Mouse (Mus musculus) MEL (cell line): ENCODE measurements around the gene Slc3a2. TPM values are rescaled to one million over a fixed set of nuclear protein-coding genes. Genes with fewer than 3 reads are reported as not detected.

Experiments used
- DNase-seq: peaks from one replicate; pipeline ENCODE4 v3.0.0; 2011; ENCODE audit warnings: low read depth, low spot score
- H3K27ac ChIP-seq: 2 replicates; pipeline ENCODE4 v1.5.1; 2012; ENCODE audit warnings: low read depth, mild to moderate bottlenecking, control low read depth, low read length, moderate library complexity; ENCODE audit not compliant: control insufficient read depth
- H3K27me3 ChIP-seq, 2 experiments: fragments of 150-350 bp in 1 of 2; sonication (generic) in 1 of 2; 2 replicates each; pipeline ENCODE4 v1.6.1; 2012; ENCODE audit warnings: low read length in 2 of 2, mild to moderate bottlenecking in 2 of 2, improper control_type of control experiment in 1 of 2, moderate library complexity in 1 of 2; ENCODE audit not compliant: insufficient read depth in 2 of 2, control insufficient read depth in 1 of 2
- H3K36me3 ChIP-seq, 2 experiments: 2 replicates each; pipeline ENCODE4 v1.6.1; 2012 to 2014; ENCODE audit warnings: low read length in 2 of 2, improper control_type of control experiment in 1 of 2, inconsistent platforms in 1 of 2, mild to moderate bottlenecking in 1 of 2; ENCODE audit not compliant: insufficient read depth in 2 of 2, control insufficient read depth in 1 of 2
- H3K4me1 ChIP-seq, 2 experiments: fragments of 150-350 bp in 1 of 2; sonication (generic) in 1 of 2; 2 replicates each; pipeline ENCODE4 v1.6.1; 2012; ENCODE audit warnings: low read length in 2 of 2, improper control_type of control experiment in 1 of 2, mild to moderate bottlenecking in 1 of 2; ENCODE audit not compliant: insufficient read depth in 2 of 2, control insufficient read depth in 1 of 2
- H3K4me3 ChIP-seq, 2 experiments: fragments of 150-350 bp in 1 of 2; sonication (generic) in 1 of 2; 2 replicates each; pipeline ENCODE4 v1.5.1; 2012; ENCODE audit warnings: low read depth in 2 of 2, low read length in 2 of 2, mild to moderate bottlenecking in 2 of 2, moderate library complexity in 2 of 2, control low read depth in 1 of 2, improper control_type of control experiment in 1 of 2; ENCODE audit not compliant: control insufficient read depth in 1 of 2, insufficient read depth in 1 of 2
- H3K79me2 ChIP-seq: 2 replicates; pipeline ENCODE4 v1.6.1; 2012; ENCODE audit warnings: mild to moderate bottlenecking, low read length, moderate library complexity; ENCODE audit not compliant: control insufficient read depth, poor library complexity, insufficient read depth
- H3K9ac ChIP-seq: 2 replicates; pipeline ENCODE4 v1.6.1; 2012; ENCODE audit warnings: low read depth, mild to moderate bottlenecking, control low read depth, low read length, moderate library complexity; ENCODE audit not compliant: control insufficient read depth, poor library complexity, severe bottlenecking
- H3K9me3 ChIP-seq: fragments of 150-350 bp; sonication (generic); replicated peaks from 2 replicates; pipeline ENCODE4 v1.6.1; 2012; ENCODE audit warnings: mild to moderate bottlenecking, low read length, improper control_type of control experiment, moderate library complexity; ENCODE audit not compliant: insufficient read depth
- BHLHE40 ChIP-seq: IDR thresholded peaks from 2 replicates; pipeline ENCODE4 v1.6.1; 2012; ENCODE audit warnings: low read depth, mild to moderate bottlenecking, inconsistent platforms, low read length, improper control_type of control experiment, borderline replicate concordance
- CHD1 ChIP-seq: IDR thresholded peaks from 2 replicates; pipeline ENCODE4 v1.6.1; 2012; ENCODE audit warnings: low read depth, mild to moderate bottlenecking, inconsistent platforms, low read length, improper control_type of control experiment
- CHD2 ChIP-seq: IDR thresholded peaks from 2 replicates; pipeline ENCODE4 v1.6.1; 2011; ENCODE audit warnings: low read length, improper control_type of control experiment
- CTCF ChIP-seq, 3 experiments: IDR thresholded peaks in 2 of 3; conservative IDR thresholded peaks in 1 of 3; 2 replicates each; pipeline ENCODE4 v1.5.1; 2011 to 2012; ENCODE audit warnings: low read length in 3 of 3, low read depth in 2 of 3, mild to moderate bottlenecking in 2 of 3, improper control_type of control experiment in 1 of 3, inconsistent platforms in 1 of 3, mixed read lengths in 1 of 3, moderate library complexity in 1 of 3; ENCODE audit not compliant: control insufficient read depth in 1 of 3, insufficient read depth in 1 of 3, poor library complexity in 1 of 3, severe bottlenecking in 1 of 3
- E2F4 ChIP-seq: IDR thresholded peaks from 2 replicates; pipeline ENCODE4 v1.6.1; 2011; ENCODE audit warnings: low read depth, low read length, improper control_type of control experiment, borderline replicate concordance
- ELF1 ChIP-seq: IDR thresholded peaks from 2 replicates; pipeline ENCODE4 v1.6.1; 2014; ENCODE audit warnings: low read depth, mild to moderate bottlenecking, inconsistent platforms, low read length, improper control_type of control experiment, moderate library complexity
- ETS1 ChIP-seq: IDR thresholded peaks from 2 replicates; pipeline ENCODE4 v1.6.1; 2012; ENCODE audit warnings: low read depth, mild to moderate bottlenecking, inconsistent platforms, low read length, improper control_type of control experiment, moderate library complexity
- GATA1 ChIP-seq: IDR thresholded peaks from 2 replicates; pipeline ENCODE4 v1.6.1; 2011; ENCODE audit warnings: low read depth, low read length, improper control_type of control experiment
- HCFC1 ChIP-seq: IDR thresholded peaks from 2 replicates; pipeline ENCODE4 v1.6.1; 2012; ENCODE audit warnings: low read depth, mild to moderate bottlenecking, inconsistent platforms, low read length, improper control_type of control experiment, moderate library complexity
- JUND ChIP-seq: IDR thresholded peaks from 2 replicates; pipeline ENCODE4 v1.6.1; 2011; ENCODE audit warnings: low read depth, mild to moderate bottlenecking, improper control_type of control experiment, low read length
- KAT2A ChIP-seq: conservative IDR thresholded peaks from 2 replicates; pipeline ENCODE4 v1.6.1; 2012; ENCODE audit warnings: low read depth, low read length, improper control_type of control experiment, inconsistent platforms
- MAFK ChIP-seq: IDR thresholded peaks from 2 replicates; pipeline ENCODE4 v1.6.1; 2011; ENCODE audit warnings: low read depth, mild to moderate bottlenecking, low read length, improper control_type of control experiment, borderline replicate concordance
- MAX ChIP-seq: IDR thresholded peaks from 2 replicates; pipeline ENCODE4 v1.6.1; 2011; ENCODE audit warnings: low read length, improper control_type of control experiment
- MEF2A ChIP-seq: IDR thresholded peaks from 2 replicates; pipeline ENCODE4 v1.6.1; 2014; ENCODE audit warnings: low read depth, mild to moderate bottlenecking, inconsistent platforms, low read length, improper control_type of control experiment; ENCODE audit not compliant: poor library complexity, insufficient replicate concordance, severe bottlenecking; ENCODE audit errors: extremely low read depth
- MYB ChIP-seq: IDR thresholded peaks from 2 replicates; pipeline ENCODE4 v1.6.1; 2011; ENCODE audit warnings: mild to moderate bottlenecking, low read depth, low read length, improper control_type of control experiment
- NELFE ChIP-seq: IDR thresholded peaks from 2 replicates; pipeline ENCODE4 v1.6.1; 2011; ENCODE audit warnings: low read depth, low read length, improper control_type of control experiment
- NRF1 ChIP-seq: IDR thresholded peaks from 2 replicates; pipeline ENCODE4 v1.6.1; 2014; ENCODE audit warnings: low read depth, mild to moderate bottlenecking, inconsistent platforms, low read length, improper control_type of control experiment, moderate library complexity; ENCODE audit not compliant: poor library complexity, insufficient read depth, severe bottlenecking
- POLR2AphosphoS2 ChIP-seq: IDR thresholded peaks from 2 replicates; pipeline ENCODE4 v1.6.1; 2011; ENCODE audit warnings: low read length, improper control_type of control experiment
- POLR2AphosphoS5 ChIP-seq: IDR thresholded peaks from 2 replicates; pipeline ENCODE4 v1.6.1; 2012; ENCODE audit warnings: low read depth, borderline replicate concordance, mild to moderate bottlenecking, inconsistent platforms, low read length, moderate library complexity, mixed read lengths
- RCOR1 ChIP-seq: IDR thresholded peaks from 2 replicates; pipeline ENCODE4 v1.6.1; 2012; ENCODE audit warnings: low read depth, mild to moderate bottlenecking, inconsistent platforms, low read length, improper control_type of control experiment
- SIN3A ChIP-seq: IDR thresholded peaks from 2 replicates; pipeline ENCODE4 v1.6.1; 2012; ENCODE audit warnings: low read length, improper control_type of control experiment, inconsistent platforms
- SMC3 ChIP-seq: IDR thresholded peaks from 2 replicates; pipeline ENCODE4 v1.6.1; 2011; ENCODE audit warnings: low read depth, low read length, improper control_type of control experiment
- TAL1 ChIP-seq: IDR thresholded peaks from 2 replicates; pipeline ENCODE4 v1.6.1; 2012; ENCODE audit warnings: mild to moderate bottlenecking, inconsistent platforms, low read length, moderate library complexity, mixed read lengths
- TBP ChIP-seq: IDR thresholded peaks from 2 replicates; pipeline ENCODE4 v1.8.0; 2011; ENCODE audit warnings: low read depth, low read length, improper control_type of control experiment
- TCF12 ChIP-seq: IDR thresholded peaks from 2 replicates; pipeline ENCODE4 v1.6.1; 2014; ENCODE audit warnings: low read depth, mild to moderate bottlenecking, inconsistent platforms, low read length, improper control_type of control experiment, moderate library complexity
- UBTF ChIP-seq: IDR thresholded peaks from 2 replicates; pipeline ENCODE4 v1.6.1; 2012; ENCODE audit warnings: low read depth, mild to moderate bottlenecking, inconsistent platforms, low read length, improper control_type of control experiment, moderate library complexity, borderline replicate concordance; ENCODE audit not compliant: insufficient read depth
- USF1 ChIP-seq: IDR thresholded peaks from 2 replicates; pipeline ENCODE4 v1.6.1; 2014; ENCODE audit warnings: low read depth, mild to moderate bottlenecking, inconsistent platforms, low read length, improper control_type of control experiment, moderate library complexity
- USF2 ChIP-seq, 2 experiments: IDR thresholded peaks; 2 replicates each; pipeline ENCODE4 v1.6.1; 2011 to 2012; ENCODE audit warnings: improper control_type of control experiment in 2 of 2, low read length in 2 of 2, borderline replicate concordance in 1 of 2, inconsistent platforms in 1 of 2, low read depth in 1 of 2, mild to moderate bottlenecking in 1 of 2; ENCODE audit not compliant: insufficient read depth in 1 of 2
- ZKSCAN1 ChIP-seq: IDR thresholded peaks from 2 replicates; pipeline ENCODE4 v1.6.1; 2012; ENCODE audit warnings: low read depth, mild to moderate bottlenecking, inconsistent platforms, low read length, improper control_type of control experiment, moderate library complexity
- ZMIZ1 ChIP-seq: IDR thresholded peaks from 2 replicates; pipeline ENCODE4 v1.6.1; 2012; ENCODE audit warnings: low read depth, mild to moderate bottlenecking, inconsistent platforms, low read length, improper control_type of control experiment, moderate library complexity
- polyA plus RNA-seq, 2 experiments: library from polyadenylated mRNA; stranded (reverse) in 1 of 2; unstranded in 1 of 2; fragments of >175 nt in 1 of 2; fragments of >200 nt in 1 of 2; gene quantifications; 2 replicates each; pipeline versions ENCODE4 v1.2.1 to v1.2.4; 2012; ENCODE audit warnings: low replicate concordance in 2 of 2, low read depth in 1 of 2; ENCODE audit not compliant: insufficient read length in 2 of 2, insufficient read depth in 1 of 2, missing spikeins in 1 of 2
- total RNA-seq: library from RNA; depleted of rRNA; stranded (reverse); fragments of 300-350 nt; gene quantifications from 2 replicates; pipeline ENCODE4 v1.2.3, GENCODE M21; 2012

The Slc3a2 gene
- total and polyA plus RNA-seq, 3 experiments: 164 to 670 (median 428) TPM

DNA sequence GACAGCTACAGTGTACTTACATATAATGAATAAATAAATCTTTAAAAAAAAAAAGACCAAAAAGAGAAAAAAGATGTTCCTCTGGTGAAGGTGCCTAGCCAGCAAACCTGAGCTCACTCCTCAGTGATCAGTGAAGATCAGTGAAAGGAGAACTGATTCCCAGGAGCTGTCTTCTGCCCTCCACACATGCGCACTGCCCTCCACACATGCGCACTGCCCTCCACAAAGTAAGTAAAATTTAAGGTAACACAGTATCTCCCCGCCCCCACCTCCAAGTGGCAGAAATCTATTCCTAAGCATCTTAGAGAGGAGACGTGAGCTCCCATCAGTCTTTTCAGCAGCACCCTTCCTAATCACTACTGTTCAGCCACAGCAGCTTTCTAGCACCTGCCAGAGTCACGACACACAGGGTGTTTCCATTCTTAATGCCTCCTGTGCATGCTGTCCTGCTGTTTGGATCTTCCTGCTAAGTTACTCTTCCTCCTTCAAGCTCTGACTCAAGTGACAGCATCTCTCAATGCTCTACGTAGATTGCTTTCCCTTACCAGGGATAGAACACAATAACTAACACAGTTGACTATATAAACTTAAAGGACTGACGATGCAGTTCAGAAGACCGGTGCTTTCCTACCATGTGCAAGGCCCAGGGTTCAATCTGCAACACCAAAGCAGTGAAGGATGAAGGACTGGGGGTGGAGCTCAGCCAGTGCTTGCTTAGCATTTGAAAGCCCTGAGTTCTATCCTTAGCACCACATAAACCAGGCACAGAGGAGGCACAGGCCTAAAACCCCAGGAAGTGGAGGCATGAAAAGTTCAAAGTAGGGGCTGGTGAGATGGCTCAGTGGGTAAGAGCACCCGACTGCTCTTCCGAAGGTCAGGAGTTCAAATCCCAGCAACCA, 7.1 kb downstream of the Slc3a2 start (continued):
- TF ChIP-seq POLR2AphosphoS5: no peak
- TF ChIP-seq HCFC1: peak; percentile 44; the same call in 1 of the 2 replicates
- TF ChIP-seq MAFK: no peak
- TF ChIP-seq KAT2A: no peak
- no peak for TF ChIP-seq POLR2AphosphoS2
- TF ChIP-seq SIN3A: peak; percentile 42; the same call in 1 of the 2 replicates
- peak; percentile 61 for TF ChIP-seq MAX
- TF ChIP-seq MEF2A: no peak
- no peak for TF ChIP-seq ETS1
- TF ChIP-seq ZMIZ1: no peak
- TF ChIP-seq RCOR1: no peak
- no peak for TF ChIP-seq GATA1
- TF ChIP-seq CHD2: no peak

DNA sequence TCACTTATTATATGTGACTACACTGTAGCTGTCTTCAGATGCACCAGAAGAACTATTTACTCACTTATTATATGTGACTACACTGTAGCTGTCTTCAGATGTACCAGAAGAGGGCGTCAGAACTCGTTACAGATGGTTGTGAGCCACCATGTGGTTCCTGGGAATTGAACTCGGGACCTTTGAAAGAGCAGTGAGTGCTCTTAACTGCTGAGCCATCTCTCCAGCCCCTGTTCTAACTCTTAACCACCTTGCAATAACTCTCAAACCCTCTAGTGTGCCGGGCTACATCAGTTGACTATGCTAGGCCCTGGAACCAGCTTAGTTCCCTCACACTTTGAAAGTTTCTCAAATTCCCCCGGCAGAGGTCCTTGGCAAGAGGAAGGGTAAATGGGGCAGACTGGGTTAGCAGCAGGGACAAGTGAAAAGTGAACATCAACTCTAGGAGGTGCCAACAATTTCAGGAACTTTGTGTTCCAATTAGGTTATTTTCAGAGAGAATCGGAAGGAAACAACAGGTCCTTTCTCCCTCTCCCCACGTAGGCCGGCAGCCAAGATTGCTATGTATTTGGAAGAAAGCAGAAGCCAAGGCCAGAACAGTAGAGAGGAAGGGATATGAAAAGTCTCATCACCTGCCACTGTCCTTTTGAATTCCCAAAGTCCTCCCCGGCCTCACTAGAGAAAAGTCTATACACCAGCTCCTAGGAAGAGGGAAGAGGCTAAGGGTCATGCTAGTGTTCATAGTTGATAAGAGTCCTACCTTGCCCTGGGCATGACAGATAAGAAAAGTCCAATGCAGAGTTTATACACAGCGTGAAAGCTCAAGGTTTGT, 8.3 kb downstream of the Slc3a2 start:
- Histone ChIP-seq H3K9me3 (no peaks in the 10 kb centered on the region), H3K9ac (peak overlapping the region; percentile 30), H3K4me3 (peak overlapping the region; percentile 15 to 82), H3K79me2 (peaks cover 34% of the 10 kb centered on the region), H3K27me3 (no peaks in the 10 kb centered on the region), H3K27ac (peak overlapping the region; percentile 72), H3K36me3 (peaks cover 15 to 29% of the 10 kb centered on the region in 2 experiments), H3K4me1 (peaks cover 5 to 31% of the 10 kb centered on the region in 2 experiments; a peak in 3 of 4 replicates)
- peak; percentile 84 for DNase-seq
- TF ChIP-seq UBTF (no peak), SMC3 (no peak), ZKSCAN1 (no peak), BHLHE40 (no peak), NRF1 (no peak), POLR2AphosphoS2 (no peak), RCOR1 (peak; percentile 75), USF1 (no peak; the same call in 1 of the 2 replicates), SIN3A (peak; percentile 21), ELF1 (0 out of 2 replicates have a peak, but pooled peaks have one; percentile 16), TBP (no peak), MEF2A (no peak), CHD1 (peak; percentile 52; the same call in 1 of the 2 replicates), NELFE (0 out of 2 replicates have a peak, but pooled peaks have one; percentile 21), USF2 (IDR thresholded peaks at IDR 0.05; ENCODE audit: borderline replicate concordance in 1 of 2, insufficient read depth in 1 of 2, low read depth in 1 of 2, low read length in 2 of 2) (no peak), GATA1 (peak; percentile 98), CHD2 (no peak), E2F4 (no peak), TAL1 (peak; percentile 99), TCF12 (peak; percentile 97), JUND (no peak), CTCF (IDR thresholded peaks at IDR 0.05 in 2 of 3, conservative IDR thresholded peaks at IDR 0.05 in 1 of 3; ENCODE audit: control insufficient read depth in 1 of 3, insufficient read depth in 1 of 3, low read depth in 2 of 3, low read length in 3 of 3, poor library complexity in 1 of 3, severe bottlenecking in 1 of 3) (peak; percentile 3 to 53 (median 29); a peak in 3 of 6 replicates), MYB (no peak)
